Mouse (Mus musculus) lung, adult 2 months (tissue): ENCODE measurements at regions not wholly inside any gene's neighbourhood (a gene's known extent, or its start where the extent isn't known, plus 50 kb on each side); places are given as distances from the start of the nearest gene placed in this dataset.
"Not testable (repeated sequence)": the region's sequence is repeated elsewhere in the genome, so short reads cannot be mapped to it uniquely, and the experiment has no call there.

Source experiments
- CTCF ChIP-seq: fragments of 200-500 bp; IDR thresholded peaks from 2 replicates; pipeline ENCODE4 v1.5.1; 2011; ENCODE audit warnings: mild to moderate bottlenecking, low read length, control low read depth; ENCODE audit not compliant: insufficient read depth
- POLR2A ChIP-seq: fragments of 200-500 bp; IDR thresholded peaks from 2 replicates; pipeline ENCODE4 v1.6.1; 2011; ENCODE audit warnings: low read depth, mild to moderate bottlenecking, control low read depth, low read length, borderline replicate concordance; ENCODE audit errors: extremely low read depth

GRCm38 (mm10) chr5:129386671-129387070 lies 114.3 kb upstream of the Sfswap start:
- not testable (repeated sequence) for TF ChIP-seq POLR2A, CTCF
